In genomic region chr1:127677131-127677631, GRCm38 (mm10) we compare ENCODE assay signal across 8 mouse cellular contexts. TPM values are rescaled to one million over a fixed set of nuclear protein-coding genes. Genes with fewer than 3 reads are reported as not detected.
A peak's percentile ranks its signal among the peaks of the same experiment; 100 is the strongest.
DNase-seq lines count a peak whose midpoint lies in the region; ATAC-seq lines count a peak whose summit lies in the region.

No protein-coding gene starts in this region.

- DNase-seq in lung, adult 18-20 months = peak; percentile 14 to 20
- DNase-seq in lung, postnatal 25 days (ENCODE audit: low spot score) = no peak
- peak; percentile 64 for DNase-seq in cerebellum, adult 11 months
- peak; percentile 40 for DNase-seq in forebrain, embryonic 14.5 days (ENCODE audit: low spot score)
- peak; percentile 21 for DNase-seq in kidney, postnatal 10 days
- DNase-seq in midbrain, embryonic 11.5 days (ENCODE audit: low spot score, missing footprints) = peak; percentile 95
- DNase-seq in testis, postnatal 10 days (ENCODE audit: low spot score) = peak; percentile 44
- DNase-seq in gastrocnemius, postnatal 4 days (ENCODE audit: low spot score in 2 of 2) = no peak

- H3K27ac ChIP-seq in forebrain, embryonic 14.5 days (ENCODE audit: low read depth, low read length) = peak overlapping the region; percentile 52; the same call in 1 of the 2 replicates
- peak overlapping the region; percentile 59 for H3K27ac ChIP-seq in midbrain, embryonic 11.5 days (ENCODE audit: low read depth, low read length)

- peak overlapping the region; percentile 98 for H3K4me2 ChIP-seq in forebrain, embryonic 14.5 days (ENCODE audit: low read length)
- H3K4me2 ChIP-seq in midbrain, embryonic 11.5 days = peak overlapping the region; percentile 79

- H3K4me3 ChIP-seq in forebrain, embryonic 14.5 days (ENCODE audit: low read depth, low read length) = peak overlapping the region; percentile 55
- H3K4me3 ChIP-seq in midbrain, embryonic 11.5 days (ENCODE audit: low read depth, low read length) = peak overlapping the region; percentile 65

- peak; percentile 44 for ATAC-seq in forebrain, embryonic 14.5 days
- ATAC-seq in midbrain, embryonic 11.5 days (ENCODE audit: low FRiP score) = peak; percentile 57

- H3K4me1 ChIP-seq in forebrain, embryonic 14.5 days (ENCODE audit: control insufficient read depth, insufficient read depth, low read length) = peaks cover 5% of the 10 kb centered on the region; the same call in 1 of the 2 replicates
- H3K4me1 ChIP-seq in midbrain, embryonic 11.5 days (ENCODE audit: control insufficient read depth, insufficient read depth, low read length) = peaks cover 6% of the 10 kb centered on the region

- 0% methylated on average over 44 of the region's 44 CpGs for WGBS in forebrain, embryonic 14.5 days
- under 1% methylated on average over 43 of the region's 44 CpGs for WGBS in midbrain, embryonic 11.5 days

- no peaks in the 10 kb centered on the region for H3K9me3 ChIP-seq in forebrain, embryonic 14.5 days (replicated peaks; ENCODE audit: control insufficient read depth, low read length)
- no peaks in the 10 kb centered on the region; the same call in 1 of the 2 replicates for H3K9me3 ChIP-seq in midbrain, embryonic 11.5 days (ENCODE audit: control insufficient read depth, low read length)

- peaks cover 29% of the 10 kb centered on the region for H3K27me3 ChIP-seq in forebrain, embryonic 14.5 days (replicated peaks; ENCODE audit: control insufficient read depth, insufficient read depth, low read length)
- H3K27me3 ChIP-seq in midbrain, embryonic 11.5 days (ENCODE audit: control insufficient read depth, insufficient read depth, low read length) = peaks cover 45% of the 10 kb centered on the region

- H3K9ac ChIP-seq in forebrain, embryonic 14.5 days (ENCODE audit: low read length) = peak overlapping the region; percentile 71
- peak overlapping the region; percentile 66 for H3K9ac ChIP-seq in midbrain, embryonic 11.5 days (ENCODE audit: low read length)

- no peaks in the 10 kb centered on the region for H3K36me3 ChIP-seq in forebrain, embryonic 14.5 days (ENCODE audit: control insufficient read depth, insufficient read depth, low read length)
- no peaks in the 10 kb centered on the region for H3K36me3 ChIP-seq in midbrain, embryonic 11.5 days (ENCODE audit: control insufficient read depth, insufficient read depth, low read length)

RNA-seq across cellular contexts. Expression of gene Tmem163, which starts 2.2 kb away (rescaled TPM):
- 20.4 and 23.2 TPM in 2 replicates for polyA plus RNA-seq in forebrain, embryonic 14.5 days (2014; fragmentation: Nextera tagmentation; extraction: Ambion mirVana)
- polyA plus RNA-seq in midbrain, embryonic 11.5 days (2014; fragmentation: Nextera tagmentation; extraction: Ambion mirVana) = 41.1 and 43.1 TPM in 2 replicates
- not detected for total RNA-seq in gastrocnemius, postnatal 4 days (2021)

RNA-seq across cellular contexts. Expression of gene Acmsd, which starts 52.0 kb away (rescaled TPM):
- not detected in 2 replicates for polyA plus RNA-seq in forebrain, embryonic 14.5 days (2014; fragmentation: Nextera tagmentation; extraction: Ambion mirVana)
- polyA plus RNA-seq in midbrain, embryonic 11.5 days (2014; fragmentation: Nextera tagmentation; extraction: Ambion mirVana) = 0.12 and 0.50 TPM in 2 replicates
- not detected for total RNA-seq in gastrocnemius, postnatal 4 days (2021)

Comparison
In these comparisons a context has a peak if more than half of its experiments do, and no peak if none do; other contexts are left out.
1. DNase-seq: peak in lung, adult 18-20 months (2 of 2), cerebellum, adult 11 months (single experiment), forebrain, embryonic 14.5 days (single experiment), kidney, postnatal 10 days (single experiment), midbrain, embryonic 11.5 days (single experiment) and testis, postnatal 10 days (single experiment); none in lung, postnatal 25 days (single experiment) and gastrocnemius, postnatal 4 days (0 of 2).